Mouse (Mus musculus) gastrocnemius, postnatal 25 days (tissue): ENCODE data around the gene Stac3. TPM values are rescaled to one million over a fixed set of nuclear protein-coding genes. Genes with fewer than 3 reads are reported as not detected.

ENCODE experiments used
- total RNA-seq, 2 experiments: library from RNA; stranded (reverse); gene quantifications; 1 replicate in 1 of 2; 2 replicates in 1 of 2; pipeline ENCODE4 v1.2.3; 2021

The Stac3 gene
- total RNA-seq, 2 experiments from 2014 or later = 308 to 367 TPM

Other genes starting within 250 kb of the Stac3 start
- gene Kif5a, start 238.3 kb upstream of the Stac3 start, total RNA-seq = under 1 TPM; 0.18 to 0.62 TPM
- gene Dctn2, start 235.3 kb upstream of the Stac3 start, total RNA-seq = 10 to 100 TPM; 88.3 to 90.8 TPM
- 10 to 100 TPM; 12.7 to 14.3 TPM for gene Mbd6, start 212.7 kb upstream of the Stac3 start, total RNA-seq
- gene Mars, start 189.9 kb upstream of the Stac3 start, total RNA-seq = 10 to 100 TPM; 48.3 to 53.5 TPM
- gene Arhgap9, start 179.7 kb upstream of the Stac3 start, total RNA-seq = 1 to 10 TPM; 1.4 to 1.7 TPM
- gene Gli1, start 159.7 kb upstream of the Stac3 start, total RNA-seq = 1 to 10 TPM in 1 of 2 experiments, under 1 TPM in 1; 0.74 to 1.5 TPM
- not detected for gene Inhbe, start 147.3 kb upstream of the Stac3 start, total RNA-seq
- not detected for gene Inhbc, start 131.3 kb upstream of the Stac3 start, total RNA-seq
- gene R3hdm2, start 121.4 kb upstream of the Stac3 start, total RNA-seq = 100 to 1,000 TPM in 1 of 2 experiments, 10 to 100 TPM in 1; 97.8 to 120 TPM
- 10 to 100 TPM; 11.4 to 15.1 TPM for gene Ndufa4l2, start 13.3 kb downstream of the Stac3 start, total RNA-seq
- 10 to 100 TPM; 24.9 to 26.6 TPM for gene Shmt2, start 20.8 kb downstream of the Stac3 start, total RNA-seq
- gene Nxph4, start 32.9 kb downstream of the Stac3 start, total RNA-seq = under 1 TPM; 0.26 to 0.32 TPM
- gene Lrp1, start 119.5 kb downstream of the Stac3 start, total RNA-seq = 10 to 100 TPM; 58.1 to 64.3 TPM
- 10 to 100 TPM; 16.5 to 21.8 TPM for gene Stat6, start 141.3 kb downstream of the Stac3 start, total RNA-seq
- 1 to 10 TPM; 1.7 to 2.5 TPM for gene Nemp1, start 165.2 kb downstream of the Stac3 start, total RNA-seq
- gene Nab2, start 166.9 kb downstream of the Stac3 start, total RNA-seq = 1 to 10 TPM; 2.5 to 4.7 TPM
- under 1 TPM; 0.10 to 0.21 TPM for gene Myo1a, start 203.5 kb downstream of the Stac3 start, total RNA-seq
- not detected for gene Tac2, start 222.8 kb downstream of the Stac3 start, total RNA-seq
- gene Zbtb39, start 237.9 kb downstream of the Stac3 start, total RNA-seq = 1 to 10 TPM; 4.8 to 5.3 TPM